Mouse (Mus musculus): ENCODE measurements around the gene Myh7b. TPM values are rescaled to one million over a fixed set of nuclear protein-coding genes. Genes with fewer than 3 reads are reported as not detected.

Gene Myh7b
- total and polyA plus RNA-seq, 2 experiments, result not detected

DNA sequence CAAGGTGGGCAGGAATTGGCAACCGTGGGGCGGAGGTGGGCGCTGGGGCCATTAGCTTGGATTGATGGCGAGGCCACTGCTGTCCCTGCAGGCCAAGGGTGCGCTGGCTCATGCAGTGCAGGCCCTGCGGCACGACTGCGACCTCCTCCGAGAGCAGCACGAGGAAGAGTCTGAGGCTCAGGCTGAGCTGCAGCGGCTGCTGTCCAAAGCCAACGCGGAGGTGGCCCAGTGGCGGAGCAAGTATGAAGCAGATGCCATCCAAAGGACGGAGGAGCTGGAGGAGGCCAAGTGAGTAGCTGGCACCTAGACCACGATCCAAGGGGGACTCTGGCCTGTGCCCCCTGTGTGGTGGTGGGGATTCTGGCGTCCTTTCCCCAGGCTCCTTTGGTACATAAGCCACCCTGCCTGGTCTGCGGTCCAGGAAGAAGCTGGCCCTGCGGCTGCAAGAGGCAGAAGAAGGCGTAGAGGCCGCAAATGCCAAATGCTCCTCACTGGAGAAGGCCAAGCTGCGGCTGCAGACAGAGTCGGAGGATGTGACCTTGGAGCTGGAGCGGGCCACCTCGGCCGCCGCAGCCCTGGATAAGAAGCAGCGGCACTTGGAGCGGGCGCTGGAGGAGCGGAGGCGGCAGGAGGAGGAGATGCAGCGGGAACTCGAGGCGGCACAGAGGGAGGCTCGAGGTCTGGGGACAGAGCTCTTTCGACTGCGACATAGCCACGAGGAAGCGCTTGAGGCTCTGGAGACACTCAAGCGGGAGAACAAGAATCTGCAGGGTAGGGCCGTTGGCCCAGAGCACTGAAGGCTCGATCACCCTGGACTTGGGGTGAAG lies 19.8 kb downstream of the Myh7b start:
- Histone ChIP-seq H3K4me1 (ENCODE audit: control insufficient read depth, insufficient read depth, low read length) (peaks cover 6% of the 10 kb centered on the region; the same call in 1 of the 2 replicates), H3K27ac (replicated peaks; ENCODE audit: insufficient read depth, low read depth, low read length) (no peak overlapping the region), H3K79me2 (ENCODE audit: control insufficient read depth, insufficient read depth, low read length) (no peaks in the 10 kb centered on the region), H3K9ac (ENCODE audit: low read depth, low read length) (no peak overlapping the region), H3K36me3 (ENCODE audit: control insufficient read depth, insufficient read depth, low read length) (peaks cover 9% of the 10 kb centered on the region; the same call in 1 of the 2 replicates), H3K27me3 (ENCODE audit: control insufficient read depth, insufficient read depth, low read length) (no peaks in the 10 kb centered on the region), H3K4me3 (ENCODE audit: insufficient read depth, low read depth, low read length) (no peak overlapping the region)
- DNase-seq (ENCODE audit: extremely low read depth, low read depth, low spot score), result no peak
- 80% methylated on average over 43 of the region's 43 CpGs for WGBS
- no peak for TF ChIP-seq POLR2A (IDR thresholded peaks at IDR 0.05; ENCODE audit: extremely low read depth, insufficient read depth, low read length)

GRCm38 (mm10) chr2:155632138-155632936 lies 21.3 kb downstream of the Myh7b start:
- peaks cover 11% of the 10 kb centered on the region; the same call in 1 of the 2 replicates for H3K36me3 ChIP-seq (ENCODE audit: control insufficient read depth, insufficient read depth, low read length)
- DNase-seq (ENCODE audit: extremely low read depth, low read depth, low spot score), result no peak
- no peaks in the 10 kb centered on the region for H3K27me3 ChIP-seq (ENCODE audit: control insufficient read depth, insufficient read depth, low read length)
- TF ChIP-seq POLR2A (IDR thresholded peaks at IDR 0.05; ENCODE audit: extremely low read depth, insufficient read depth, low read length) (no peak), CTCF (IDR thresholded peaks at IDR 0.05; ENCODE audit: low read depth, low read length) (no peak)
- WGBS, result 86% methylated on average over 30 of the region's 30 CpGs
- H3K9ac ChIP-seq (ENCODE audit: low read depth, low read length), result no peak overlapping the region
- H3K27ac ChIP-seq (replicated peaks; ENCODE audit: insufficient read depth, low read depth, low read length), result no peak overlapping the region
- H3K4me3 ChIP-seq (ENCODE audit: insufficient read depth, low read depth, low read length), result no peak overlapping the region
- peaks cover 6% of the 10 kb centered on the region; the same call in 1 of the 2 replicates for H3K4me1 ChIP-seq (ENCODE audit: control insufficient read depth, insufficient read depth, low read length)
- H3K79me2 ChIP-seq (ENCODE audit: control insufficient read depth, insufficient read depth, low read length), result no peaks in the 10 kb centered on the region

GRCm38 (mm10) chr2:155633121-155633520 lies 22.1 kb downstream of the Myh7b start:
- WGBS, result 88% methylated on average over 19 of the region's 19 CpGs
- Histone ChIP-seq H3K27me3 (ENCODE audit: control insufficient read depth, insufficient read depth, low read length) (no peaks in the 10 kb centered on the region), H3K79me2 (ENCODE audit: control insufficient read depth, insufficient read depth, low read length) (no peaks in the 10 kb centered on the region)

DNA sequence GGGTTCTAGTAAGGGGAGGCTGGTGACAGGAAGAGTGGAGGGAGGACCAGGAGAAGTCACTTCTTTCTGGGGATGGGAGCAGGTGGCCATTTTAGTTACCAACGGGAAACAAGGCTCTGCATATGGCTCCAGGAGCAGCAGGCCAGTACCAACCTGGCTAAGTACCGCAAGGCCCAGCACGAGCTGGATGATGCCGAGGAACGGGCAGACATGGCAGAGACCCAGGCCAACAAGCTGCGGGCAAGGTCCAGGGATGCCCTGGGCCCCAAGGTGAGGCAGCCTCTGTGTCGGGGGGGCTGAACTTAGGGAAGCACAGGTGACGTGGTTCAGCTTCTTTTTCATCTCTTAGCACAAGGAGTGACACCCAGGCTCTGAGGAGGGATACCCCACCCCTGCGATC lies 22.7 kb downstream of the Myh7b start:
- Histone ChIP-seq H3K9ac (ENCODE audit: low read depth, low read length) (no peak overlapping the region), H3K79me2 (ENCODE audit: control insufficient read depth, insufficient read depth, low read length) (no peaks in the 10 kb centered on the region), H3K4me1 (ENCODE audit: control insufficient read depth, insufficient read depth, low read length) (peaks cover 14% of the 10 kb centered on the region), H3K36me3 (ENCODE audit: control insufficient read depth, insufficient read depth, low read length) (peaks cover 11% of the 10 kb centered on the region; the same call in 1 of the 2 replicates), H3K4me3 (ENCODE audit: insufficient read depth, low read depth, low read length) (no peak overlapping the region), H3K27me3 (ENCODE audit: control insufficient read depth, insufficient read depth, low read length) (no peaks in the 10 kb centered on the region), H3K27ac (replicated peaks; ENCODE audit: insufficient read depth, low read depth, low read length) (no peak overlapping the region)
- no peak for DNase-seq (ENCODE audit: extremely low read depth, low read depth, low spot score)
- WGBS, result 91% methylated on average over 9 of the region's 9 CpGs
- TF ChIP-seq POLR2A (IDR thresholded peaks at IDR 0.05; ENCODE audit: extremely low read depth, insufficient read depth, low read length), result no peak
- no peak for TF ChIP-seq CTCF (IDR thresholded peaks at IDR 0.05; ENCODE audit: low read depth, low read length)

More at GRCm38 (mm10) chr2:155633121-155633520, 22.1 kb downstream of the Myh7b start:
- Histone ChIP-seq H3K36me3 (ENCODE audit: control insufficient read depth, insufficient read depth, low read length) (peaks cover 11% of the 10 kb centered on the region; the same call in 1 of the 2 replicates), H3K27ac (replicated peaks; ENCODE audit: insufficient read depth, low read depth, low read length) (no peak overlapping the region), H3K4me1 (ENCODE audit: control insufficient read depth, insufficient read depth, low read length) (peaks cover 12% of the 10 kb centered on the region), H3K4me3 (ENCODE audit: insufficient read depth, low read depth, low read length) (no peak overlapping the region), H3K9ac (ENCODE audit: low read depth, low read length) (no peak overlapping the region)
- no peak for DNase-seq (ENCODE audit: extremely low read depth, low read depth, low spot score)
- TF ChIP-seq CTCF (IDR thresholded peaks at IDR 0.05; ENCODE audit: low read depth, low read length), result no peak
- no peak for TF ChIP-seq POLR2A (IDR thresholded peaks at IDR 0.05; ENCODE audit: extremely low read depth, insufficient read depth, low read length)

- peaks cover 17% of the 10 kb centered on the region for H3K4me1 ChIP-seq (ENCODE audit: control insufficient read depth, insufficient read depth, low read length)
- H3K79me2 ChIP-seq (ENCODE audit: control insufficient read depth, insufficient read depth, low read length), result no peaks in the 10 kb centered on the region
- 95% methylated on average over 8 of the region's 8 CpGs for WGBS
- H3K9ac ChIP-seq (ENCODE audit: low read depth, low read length), result no peak overlapping the region
- peaks cover 11% of the 10 kb centered on the region; the same call in 1 of the 2 replicates for H3K36me3 ChIP-seq (ENCODE audit: control insufficient read depth, insufficient read depth, low read length)
- no peak overlapping the region for H3K4me3 ChIP-seq (ENCODE audit: insufficient read depth, low read depth, low read length)
- H3K27me3 ChIP-seq (ENCODE audit: control insufficient read depth, insufficient read depth, low read length), result no peaks in the 10 kb centered on the region
- TF ChIP-seq CTCF (IDR thresholded peaks at IDR 0.05; ENCODE audit: low read depth, low read length), result no peak
- no peak for TF ChIP-seq POLR2A (IDR thresholded peaks at IDR 0.05; ENCODE audit: extremely low read depth, insufficient read depth, low read length)
- no peak overlapping the region for H3K27ac ChIP-seq (replicated peaks; ENCODE audit: insufficient read depth, low read depth, low read length)
- DNase-seq (ENCODE audit: extremely low read depth, low read depth, low spot score), result no peak
Measured at GRCm38 (mm10) chr2:155634562-155634961, 23.6 kb downstream of the Myh7b start.

Measured in liver, adult 2 months (tissue).